Mouse (Mus musculus) embryonic fibroblast, embryonic 13.5 days (primary cell): ENCODE results near the gene Ints4.

Experiments
- CTCF ChIP-seq: IDR thresholded peaks from 2 replicates; pipeline ENCODE4 v1.5.1; 2011; ENCODE audit warnings: mild to moderate bottlenecking, control low read depth, low read length, moderate library complexity, borderline replicate concordance; ENCODE audit not compliant: insufficient read depth
- POLR2A ChIP-seq: IDR thresholded peaks from 2 replicates; pipeline ENCODE4 v1.6.1; 2011; ENCODE audit warnings: low read depth, mild to moderate bottlenecking, control low read depth, low read length, moderate library complexity

GRCm38 (mm10) chr7:97446171-97446925, 34.4 kb upstream of the Ints4 start:
- TF ChIP-seq CTCF (no peak), POLR2A (no peak)
